Mouse (Mus musculus) heart, embryonic 14.5 days (tissue): Measurements from ENCODE around the gene Usf1. TPM values are rescaled to one million over a fixed set of nuclear protein-coding genes. Genes with fewer than 3 reads are reported as not detected.

Experiments
- ATAC-seq: fragments of 200-750 bp; cut with Nextera tagmentation; 2 replicates; pipeline ENCODE4 v1.8.0; 2017; ENCODE audit warnings: low read depth, moderate TSS enrichment; ENCODE audit not compliant: insufficient number of reproducible peaks, insufficient read depth, low FRiP score
- H3K27ac ChIP-seq, 2 experiments: fragments of 200-500 bp in 1 of 2; fragments of 300-500 bp in 1 of 2; sonication (generic) in 1 of 2; replicated peaks in 1 of 2; 2 replicates each; pipeline ENCODE4 v1.5.1; 2012 to 2014; ENCODE audit warnings: low read depth in 2 of 2, low read length in 2 of 2, control low read depth in 1 of 2, mild to moderate bottlenecking in 1 of 2, mixed read lengths in 1 of 2; ENCODE audit not compliant: control insufficient read depth in 1 of 2, insufficient read depth in 1 of 2
- H3K27me3 ChIP-seq: fragments of 300-500 bp; sonication (generic); 2 replicates; pipeline ENCODE4 v1.6.1; 2014; ENCODE audit warnings: mild to moderate bottlenecking, low read length, control low read depth; ENCODE audit not compliant: control insufficient read depth, insufficient read depth
- H3K36me3 ChIP-seq: fragments of 300-500 bp; sonication (generic); 2 replicates; pipeline ENCODE4 v1.6.1; 2014; ENCODE audit warnings: mild to moderate bottlenecking, control low read depth, low read length, mixed read lengths; ENCODE audit not compliant: control insufficient read depth, insufficient read depth
- H3K4me1 ChIP-seq, 2 experiments: fragments of 200-500 bp in 1 of 2; fragments of 300-500 bp in 1 of 2; sonication (generic) in 1 of 2; 2 replicates each; pipeline ENCODE4 v1.6.1; 2012 to 2014; ENCODE audit warnings: low read length in 2 of 2, control low read depth in 1 of 2, mixed read lengths in 1 of 2; ENCODE audit not compliant: control insufficient read depth in 2 of 2, insufficient read depth in 2 of 2
- H3K4me2 ChIP-seq: fragments of 300-500 bp; sonication (generic); 2 replicates; pipeline ENCODE4 v1.6.1; 2014; ENCODE audit warnings: mild to moderate bottlenecking, low read length
- H3K4me3 ChIP-seq, 2 experiments: fragments of 200-500 bp in 1 of 2; fragments of 300-500 bp in 1 of 2; sonication (generic) in 1 of 2; 2 replicates each; pipeline ENCODE4 v1.5.1; 2012 to 2014; ENCODE audit warnings: low read length in 2 of 2, mild to moderate bottlenecking in 2 of 2, control low read depth in 1 of 2, low read depth in 1 of 2, moderate library complexity in 1 of 2; ENCODE audit not compliant: control insufficient read depth in 1 of 2, insufficient read depth in 1 of 2
- H3K9ac ChIP-seq: fragments of 300-500 bp; sonication (generic); 2 replicates; pipeline ENCODE4 v1.6.1; 2014; ENCODE audit warnings: mild to moderate bottlenecking, low read length
- H3K9me3 ChIP-seq: fragments of 300-500 bp; sonication (generic); 2 replicates; pipeline ENCODE4 v1.6.1; 2016; ENCODE audit warnings: low read length, control low read depth; ENCODE audit not compliant: control insufficient read depth
- WGBS: fragments of 180-500 bp; shearing (Covaris S2); extraction: QIAGEN DNeasy Blood & Tissue Kit; methylation state at CpG from one replicate; pipeline ENCODE4 v1.1.7; 2014; 5-methylcytosine and 5-hydroxymethylcytosine counted together
- polyA plus RNA-seq: library from polyadenylated mRNA; unstranded; fragments of >200 nt; fragmentation: Nextera tagmentation; extraction: Ambion mirVana; gene quantifications from 2 replicates; pipeline ENCODE4 v1.2.1, GENCODE M21; 2014

Usf1 gene
- polyA plus RNA-seq, 1 experiment from 2014 or later = 58.5 TPM

- 75% methylated on average over 4 of the region's 4 CpGs for WGBS
- ATAC-seq = no peak
- H3K9ac ChIP-seq = no peak overlapping the region
Observed at GRCm38 (mm10) chr1:171401821-171402220, 9.3 kb upstream of the Usf1 start.

DNA sequence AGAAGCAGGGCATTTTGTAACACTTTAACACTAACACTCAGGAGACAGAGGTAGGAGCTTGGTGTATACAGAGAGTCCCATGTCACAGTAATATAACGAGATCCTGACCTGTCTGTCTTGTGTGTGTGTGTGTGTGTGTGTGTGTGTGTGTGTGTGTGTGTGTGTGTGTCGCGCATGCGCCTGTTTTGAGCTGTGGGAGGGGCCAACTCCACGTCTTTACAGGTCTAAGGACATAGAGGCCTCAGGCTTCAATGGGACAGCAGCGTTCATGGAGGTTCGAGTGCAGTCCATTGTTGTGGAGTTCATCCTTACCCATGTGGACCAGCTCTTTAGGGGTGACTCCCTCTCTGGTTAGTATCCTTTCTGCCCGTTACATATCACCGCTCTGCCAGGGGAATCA lies 8.1 kb upstream of the Usf1 start:
- Histone ChIP-seq H3K4me2 (no peak overlapping the region), H3K27ac (no peak overlapping the region), H3K4me3 (no peak overlapping the region), H3K9ac (no peak overlapping the region), H3K27me3 (no peaks in the 10 kb centered on the region), H3K4me1 (no peaks in the 10 kb centered on the region), H3K36me3 (no peaks in the 10 kb centered on the region), H3K9me3 (no peaks in the 10 kb centered on the region)
- ATAC-seq = no peak
- WGBS = 87% methylated on average over 9 of the region's 9 CpGs

More at GRCm38 (mm10) chr1:171401821-171402220, 9.3 kb upstream of the Usf1 start:
- Histone ChIP-seq H3K9me3 (no peaks in the 10 kb centered on the region), H3K4me2 (no peak overlapping the region), H3K27ac (no peak overlapping the region), H3K27me3 (no peaks in the 10 kb centered on the region), H3K4me1 (no peaks in the 10 kb centered on the region), H3K4me3 (no peak overlapping the region), H3K36me3 (no peaks in the 10 kb centered on the region)

DNA sequence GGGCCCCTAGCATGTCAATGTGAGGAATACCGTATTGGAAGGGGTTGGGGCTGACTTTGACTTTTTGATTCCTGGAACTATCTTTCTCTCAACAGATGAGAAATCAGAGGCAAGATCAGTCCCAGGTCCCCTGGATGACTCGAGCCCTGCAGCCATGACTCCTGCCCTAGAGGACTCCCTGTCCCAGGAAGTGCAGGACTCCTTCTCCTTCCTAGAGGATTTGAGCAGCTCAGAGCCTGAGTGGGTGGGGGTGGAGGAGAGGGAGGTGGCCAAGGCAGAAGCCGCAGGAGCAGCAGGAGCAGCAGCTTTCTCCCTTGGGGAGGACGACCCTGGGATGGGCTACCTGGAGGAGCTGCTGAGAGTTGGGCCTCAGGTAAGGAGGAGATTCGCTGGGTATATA lies 3.9 kb upstream of the Usf1 start:
- Histone ChIP-seq H3K4me1 (no peaks in the 10 kb centered on the region), H3K9me3 (no peaks in the 10 kb centered on the region), H3K27me3 (no peaks in the 10 kb centered on the region), H3K4me3 (no peak overlapping the region), H3K9ac (no peak overlapping the region), H3K27ac (no peak overlapping the region), H3K36me3 (no peaks in the 10 kb centered on the region), H3K4me2 (no peak overlapping the region)
- 70% methylated on average over 5 of the region's 5 CpGs for WGBS
- no peak for ATAC-seq

- no peak for ATAC-seq
- WGBS = 87% methylated on average over 1 of the region's 1 CpGs
- Histone ChIP-seq H3K4me2 (no peak overlapping the region), H3K9me3 (no peaks in the 10 kb centered on the region), H3K9ac (no peak overlapping the region), H3K27ac (no peak overlapping the region), H3K4me1 (peaks cover 2 to 7% of the 10 kb centered on the region in 2 experiments; a peak in 3 of 4 replicates), H3K36me3 (peaks cover 10% of the 10 kb centered on the region), H3K4me3 (no peak overlapping the region), H3K27me3 (no peaks in the 10 kb centered on the region)
Observed at GRCm38 (mm10) chr1:171410231-171410630, 882 bp upstream of the Usf1 start.

- H3K27ac ChIP-seq = peak overlapping the region; percentile 82 to 90
- H3K9me3 ChIP-seq = no peaks in the 10 kb centered on the region
- peaks cover 2 to 7% of the 10 kb centered on the region in 2 experiments; a peak in 3 of 4 replicates for H3K4me1 ChIP-seq
- H3K4me2 ChIP-seq = peak overlapping the region; percentile 60
- no peaks in the 10 kb centered on the region for H3K27me3 ChIP-seq
- peak; percentile 62 for ATAC-seq
- peaks cover 22% of the 10 kb centered on the region for H3K36me3 ChIP-seq
- under 1% methylated on average over 37 of the region's 39 CpGs for WGBS
- peak overlapping the region; percentile 97 for H3K9ac ChIP-seq
- peak overlapping the region; percentile 87 to 97 for H3K4me3 ChIP-seq
Observed at GRCm38 (mm10) chr1:171411492-171411941, 404 bp downstream of the Usf1 start.

DNA sequence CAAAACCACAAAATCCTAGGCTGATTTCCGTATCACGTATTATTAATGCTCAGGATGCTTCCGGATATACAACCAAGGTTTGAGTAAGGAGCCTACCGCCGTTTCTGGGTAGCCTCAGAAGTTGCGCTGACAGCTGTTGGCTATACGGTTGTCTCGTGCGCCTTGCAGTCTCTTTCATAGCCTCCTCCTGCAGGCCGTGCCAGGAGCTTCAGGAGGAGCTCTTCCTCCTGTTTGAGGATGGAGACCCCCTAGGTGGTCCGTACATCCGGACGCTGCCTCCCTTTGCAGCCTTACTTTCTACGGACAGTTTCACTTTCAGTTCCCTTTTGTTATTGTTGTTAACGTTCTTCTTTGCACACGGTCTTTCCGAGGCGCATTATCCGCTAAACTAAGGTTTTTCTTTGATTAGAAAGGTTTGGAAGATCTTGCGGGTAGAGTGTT lies 908 bp downstream of the Usf1 start:
- H3K9ac ChIP-seq = peak overlapping the region; percentile 97
- WGBS = 3% methylated on average over 20 of the region's 20 CpGs
- H3K9me3 ChIP-seq = no peaks in the 10 kb centered on the region
- no peaks in the 10 kb centered on the region for H3K27me3 ChIP-seq
- peaks cover 2 to 7% of the 10 kb centered on the region in 2 experiments; a peak in 3 of 4 replicates for H3K4me1 ChIP-seq
- peak overlapping the region; percentile 82 to 90 for H3K27ac ChIP-seq
- peak overlapping the region; percentile 87 to 97 for H3K4me3 ChIP-seq
- no peak for ATAC-seq
- peaks cover 27% of the 10 kb centered on the region for H3K36me3 ChIP-seq
- H3K4me2 ChIP-seq = peak overlapping the region; percentile 60

GRCm38 (mm10) chr1:171412446-171412845 lies 1.3 kb downstream of the Usf1 start:
- ATAC-seq = no peak
- 50% methylated on average over 3 of the region's 3 CpGs for WGBS
- Histone ChIP-seq H3K27ac (peak overlapping the region; percentile 82 to 90), H3K4me2 (peak overlapping the region; percentile 60), H3K4me1 (peaks cover 2 to 7% of the 10 kb centered on the region in 2 experiments; a peak in 3 of 4 replicates), H3K27me3 (no peaks in the 10 kb centered on the region), H3K9ac (peak overlapping the region; percentile 97), H3K9me3 (no peaks in the 10 kb centered on the region), H3K4me3 (peak overlapping the region; percentile 87 to 97), H3K36me3 (peaks cover 32% of the 10 kb centered on the region)

GRCm38 (mm10) chr1:171413608-171414007 lies 2.5 kb downstream of the Usf1 start:
- Histone ChIP-seq H3K4me1 (peaks cover 2 to 7% of the 10 kb centered on the region in 2 experiments; a peak in 3 of 4 replicates), H3K4me2 (no peak overlapping the region), H3K27me3 (no peaks in the 10 kb centered on the region), H3K4me3 (no peak overlapping the region), H3K27ac (no peak overlapping the region), H3K36me3 (peaks cover 43% of the 10 kb centered on the region), H3K9ac (no peak overlapping the region), H3K9me3 (no peaks in the 10 kb centered on the region)
- WGBS = 70% methylated on average over 8 of the region's 8 CpGs
- ATAC-seq = no peak
